Mouse (Mus musculus) retina, adult 2 months (tissue): ENCODE data around the gene Ttll11.

Experiments
- DNase-seq: peaks from one replicate; pipeline ENCODE4 v3.0.0-alpha.2; 2012; ENCODE audit warnings: low read depth, low spot score

The Ttll11 gene

DNA sequence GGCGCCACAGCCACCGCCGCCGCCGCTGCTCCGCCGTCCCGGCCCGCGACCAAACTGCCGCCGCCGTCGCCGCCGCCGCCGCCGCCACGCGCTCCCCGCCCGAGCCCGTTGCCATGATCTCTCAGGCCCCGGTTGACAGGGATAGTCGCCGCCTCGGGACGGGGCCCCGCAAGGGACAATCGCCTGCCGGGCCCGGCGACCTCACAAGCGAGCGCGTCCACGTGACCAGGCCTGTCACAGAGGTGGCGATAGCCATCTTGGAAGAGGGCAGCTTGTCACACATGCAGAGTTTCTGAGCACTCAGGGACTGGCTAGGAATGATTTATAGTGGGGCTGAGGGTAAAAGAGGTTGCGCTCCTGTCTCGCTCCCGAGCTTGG lies at the start of gene Ttll11:
TSS of gene Ttll11 (minus strand) at position 270 of the 378 bp plus-strand sequence.
- peak; percentile 83 for DNase-seq

DNA sequence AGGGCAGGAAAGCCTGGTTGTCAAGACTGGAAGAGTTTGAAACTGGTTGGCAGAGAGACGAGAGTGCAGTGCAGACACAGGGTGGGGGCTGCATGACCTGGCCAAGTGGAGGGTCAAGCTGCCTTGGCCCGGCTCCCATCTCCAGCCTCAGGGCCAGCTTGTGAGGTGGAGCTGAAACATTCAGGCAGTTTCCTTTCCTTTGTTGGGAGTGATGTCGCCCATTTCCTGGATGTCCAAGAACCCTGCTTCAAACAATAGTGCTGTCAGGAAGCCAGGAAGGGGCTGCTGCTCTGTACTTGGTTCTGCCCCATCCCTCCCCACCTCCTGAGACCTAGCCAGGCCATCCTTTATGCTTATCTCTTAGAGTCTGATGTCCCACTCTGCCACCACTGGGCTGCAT lies 43.6 kb upstream of the Ttll11 start:
- no peak for DNase-seq

DNA sequence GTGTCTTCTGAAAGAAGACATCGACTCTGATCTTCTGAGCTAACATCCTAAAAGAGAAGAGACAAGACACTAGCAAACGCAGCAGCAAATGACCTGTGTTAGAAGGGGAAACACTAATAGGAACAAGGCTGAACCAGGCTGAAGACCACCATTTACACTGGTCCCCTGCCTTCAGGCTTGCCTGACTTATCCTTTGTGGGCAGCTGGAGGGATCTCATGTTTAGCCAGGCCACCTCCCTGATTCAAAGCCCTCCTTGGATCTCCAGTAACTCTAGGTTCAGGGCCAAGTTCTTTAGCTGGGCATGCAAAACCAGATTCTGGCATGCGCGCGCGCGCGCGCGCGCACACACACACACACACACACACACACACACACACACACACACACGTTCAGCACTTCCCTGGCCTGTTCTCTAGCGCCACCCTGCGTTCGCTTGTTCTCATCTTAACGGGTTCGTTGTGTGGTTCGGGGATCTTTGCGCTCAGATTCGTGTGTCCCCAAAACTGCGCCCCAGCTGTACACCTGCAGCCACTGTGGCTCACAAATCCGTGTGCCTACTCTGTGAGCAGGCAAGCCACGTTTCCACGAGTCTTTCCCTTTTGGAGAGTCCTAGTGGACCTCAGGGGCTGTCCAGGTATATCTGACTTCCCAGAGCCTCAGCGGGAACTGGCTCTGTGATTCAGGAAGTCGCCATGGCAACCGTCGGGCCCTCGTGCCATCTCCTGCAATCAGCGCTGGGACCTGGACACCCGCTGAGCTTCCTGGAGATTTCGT lies 41.9 kb upstream of the Ttll11 start:
- DNase-seq = peak; percentile 40

DNA sequence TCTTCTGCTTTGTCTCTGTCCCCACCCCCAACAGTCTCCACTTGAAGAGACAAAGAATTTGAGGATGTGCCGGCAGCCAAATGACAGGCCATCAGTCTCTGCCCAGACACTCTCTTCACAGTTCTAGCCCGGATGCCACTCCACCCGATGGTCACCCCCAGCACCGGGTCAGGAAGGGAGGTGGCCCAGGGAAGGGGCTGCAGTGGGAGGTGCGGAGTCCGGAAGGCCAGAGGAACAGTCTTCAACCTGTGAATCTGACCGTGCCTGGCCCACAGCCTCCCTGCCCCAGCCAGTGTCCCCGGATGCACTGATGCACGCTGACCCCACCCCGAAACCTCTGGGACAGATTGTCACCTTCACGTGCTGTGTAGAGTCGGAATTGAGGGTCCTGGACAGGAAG lies 33.3 kb upstream of the Ttll11 start:
- no peak for DNase-seq

DNA sequence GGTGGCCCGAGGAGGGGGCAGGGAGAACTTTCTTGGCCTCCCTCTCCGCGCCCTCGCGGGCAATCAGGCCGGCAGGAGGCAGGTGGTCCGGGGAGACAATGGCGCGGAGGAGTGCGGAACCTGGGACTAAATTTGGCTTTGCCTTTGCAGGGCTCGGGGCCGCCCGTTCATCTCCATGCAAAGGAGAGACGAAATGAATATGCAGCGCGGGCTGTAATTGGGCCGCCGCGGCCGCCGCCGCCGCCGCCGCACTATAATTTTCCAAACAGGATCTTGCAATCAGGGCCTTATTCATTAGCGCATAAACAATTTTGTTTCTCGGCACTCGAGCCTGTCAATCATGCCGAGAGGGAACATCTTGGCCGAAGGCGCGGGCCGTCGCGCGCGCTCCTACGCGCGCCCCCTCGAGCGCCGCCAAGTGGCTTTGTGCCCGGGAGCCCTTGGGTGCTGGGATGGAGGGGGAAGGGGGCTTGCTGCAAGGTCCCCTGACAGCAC lies 31.7 kb upstream of the Ttll11 start:
- no peak for DNase-seq

DNA sequence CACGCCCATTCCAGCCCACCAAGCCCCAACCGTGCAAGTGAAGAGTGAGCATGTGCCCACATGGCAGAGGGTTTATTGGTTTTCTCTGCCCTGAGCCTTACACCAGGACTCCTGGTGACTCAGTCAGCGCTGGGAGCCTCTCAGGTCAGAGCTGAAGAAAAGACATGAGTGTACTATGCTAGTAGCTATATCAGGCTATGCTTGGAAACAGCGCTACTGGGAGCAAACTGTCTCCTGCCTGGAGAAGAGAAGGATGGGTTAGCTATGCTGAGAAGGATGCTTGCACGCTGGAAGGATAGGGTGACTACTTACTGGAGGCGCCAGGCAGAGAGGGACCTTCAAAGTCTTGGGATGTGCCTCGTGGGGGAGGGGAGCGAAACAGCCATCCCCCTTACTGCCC lies 30.9 kb upstream of the Ttll11 start:
- no peak for DNase-seq

DNA sequence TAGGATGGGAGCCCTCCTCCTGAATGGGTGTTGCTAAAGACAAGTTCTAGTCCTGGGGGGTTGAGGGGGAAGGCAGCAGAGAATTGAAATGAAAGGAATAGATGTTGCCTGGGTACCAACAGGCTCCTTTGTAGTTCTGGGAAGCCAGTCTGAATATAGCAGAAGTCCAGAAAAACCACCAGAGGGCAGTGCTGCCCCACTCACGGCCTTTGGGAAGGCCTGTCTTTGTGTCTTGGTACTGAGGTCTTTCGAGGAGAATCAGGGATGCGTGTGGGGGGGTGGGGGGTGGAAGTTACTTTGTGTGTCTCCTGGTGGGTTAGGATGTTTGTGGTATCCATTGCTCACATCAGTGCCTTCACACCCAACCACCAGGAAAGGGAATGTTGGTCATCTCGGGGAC lies 29.7 kb upstream of the Ttll11 start:
- peak; percentile 50 for DNase-seq

DNA sequence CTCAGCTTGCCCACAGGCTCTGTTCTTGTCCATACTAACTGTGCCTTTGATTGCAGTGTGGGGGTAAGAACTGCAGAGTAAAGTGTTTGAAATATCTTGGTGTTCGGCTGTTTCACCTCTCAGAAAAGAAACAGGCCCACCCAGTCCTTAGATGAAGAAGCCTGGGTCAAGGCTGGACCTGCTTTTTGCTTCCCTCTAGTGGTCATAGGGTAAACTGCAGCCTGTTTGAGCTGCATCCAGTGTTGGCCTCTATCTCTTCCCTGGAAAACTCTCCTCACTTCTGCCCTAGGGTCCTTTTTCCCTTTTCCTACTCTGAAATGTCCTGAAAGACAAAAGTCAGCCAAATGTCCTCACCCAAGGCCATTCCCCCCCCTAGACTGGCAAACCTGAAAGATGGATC lies 28.4 kb upstream of the Ttll11 start:
- peak; percentile 34 for DNase-seq

DNA sequence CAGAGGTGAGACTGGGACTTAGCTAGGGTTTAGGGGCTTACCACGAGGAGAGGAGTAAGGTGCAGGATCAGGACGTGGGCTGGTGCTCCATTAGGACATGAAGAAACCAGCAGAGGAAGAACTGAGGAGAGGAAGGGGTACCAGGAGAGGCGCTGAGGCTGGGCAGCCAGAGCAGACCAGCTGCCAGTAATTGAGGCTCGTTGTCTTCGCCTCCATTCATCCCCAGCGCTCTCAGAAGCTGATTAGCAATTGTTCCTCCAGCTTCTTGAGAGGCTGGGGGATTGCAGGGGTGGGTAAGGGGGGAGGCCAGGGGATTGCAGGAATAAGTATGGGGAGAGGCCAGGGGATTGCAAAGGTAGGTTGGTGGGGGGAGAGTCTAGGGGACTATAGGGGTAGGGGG lies 22.5 kb upstream of the Ttll11 start:
- no peak for DNase-seq

DNA sequence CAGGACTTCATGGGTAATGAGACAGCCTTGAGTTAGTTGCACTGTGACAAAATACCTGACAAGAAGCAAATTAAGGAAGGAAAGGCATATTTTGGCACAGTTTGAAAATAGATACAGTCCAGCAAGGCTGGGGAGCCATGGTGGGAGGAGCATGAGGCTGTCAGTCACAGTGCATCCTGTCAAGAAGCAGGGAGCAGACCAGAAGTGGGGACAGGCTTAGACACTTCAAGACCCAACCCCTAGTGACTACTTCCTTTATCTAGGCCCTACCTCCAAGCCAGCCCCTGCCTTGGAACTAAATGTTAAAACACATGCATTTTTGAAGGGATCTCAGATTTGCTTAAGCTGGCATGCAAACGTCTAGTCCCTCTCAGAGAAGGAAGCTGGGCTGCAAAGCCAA lies 20.7 kb upstream of the Ttll11 start:
- DNase-seq = no peak

DNA sequence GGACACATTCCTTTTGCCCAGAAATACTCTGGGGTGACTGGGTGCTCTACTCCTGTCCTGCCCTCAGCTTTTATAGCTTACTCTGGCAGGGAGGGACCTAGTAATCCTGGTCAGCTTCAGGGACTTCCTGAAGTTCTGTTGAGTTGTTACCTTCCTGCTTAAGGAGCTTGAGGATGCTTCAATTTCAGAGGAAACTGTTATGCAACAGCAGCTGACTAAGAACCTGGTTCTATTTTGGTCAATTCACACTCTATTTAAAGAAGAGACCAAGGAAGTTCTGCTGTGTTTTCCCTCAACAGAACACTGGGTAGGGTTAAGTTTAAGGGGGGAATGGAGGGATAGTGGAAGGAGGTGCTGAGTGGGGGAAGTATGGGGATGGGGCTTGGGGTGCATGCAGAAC lies 19.5 kb upstream of the Ttll11 start:
- DNase-seq = no peak

DNA sequence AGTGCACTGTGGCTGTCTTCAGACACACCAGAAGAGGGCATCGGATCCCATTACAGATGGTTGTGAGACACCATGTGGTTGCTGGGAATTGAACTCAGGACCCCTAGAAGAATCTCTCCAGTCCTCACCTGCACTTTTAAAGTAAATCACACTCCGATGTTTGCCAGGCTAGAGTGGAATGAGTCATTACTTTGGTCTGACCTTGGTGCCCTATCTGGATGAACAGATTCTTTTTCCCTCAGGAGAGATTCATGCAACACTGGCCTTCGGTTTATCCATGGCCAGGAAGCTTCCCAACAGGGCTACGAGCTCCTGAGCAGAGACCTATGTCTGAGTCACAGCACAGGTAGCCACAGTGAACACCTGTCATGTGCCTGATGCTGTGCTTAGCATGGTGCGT lies 18.7 kb upstream of the Ttll11 start:
- no peak for DNase-seq

DNA sequence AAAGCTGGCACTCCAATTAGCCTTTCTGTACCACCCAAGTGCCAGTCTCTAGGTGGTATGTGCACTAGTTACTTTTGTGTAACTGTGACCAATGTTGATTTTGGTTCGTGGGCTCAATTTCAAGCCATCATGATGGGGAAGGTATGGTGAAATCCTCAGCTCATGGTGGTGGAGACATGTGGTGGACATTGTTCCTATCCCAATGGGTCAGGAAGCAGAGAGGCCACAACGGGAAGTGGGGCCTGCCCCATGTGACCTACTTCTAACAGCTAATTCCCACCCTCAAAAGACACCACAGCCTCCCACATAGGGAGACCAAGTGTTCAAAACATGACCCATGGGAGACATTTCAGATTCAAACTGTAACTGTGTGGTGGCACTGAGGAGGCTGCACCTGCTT lies 17.0 kb upstream of the Ttll11 start:
- no peak for DNase-seq

DNA sequence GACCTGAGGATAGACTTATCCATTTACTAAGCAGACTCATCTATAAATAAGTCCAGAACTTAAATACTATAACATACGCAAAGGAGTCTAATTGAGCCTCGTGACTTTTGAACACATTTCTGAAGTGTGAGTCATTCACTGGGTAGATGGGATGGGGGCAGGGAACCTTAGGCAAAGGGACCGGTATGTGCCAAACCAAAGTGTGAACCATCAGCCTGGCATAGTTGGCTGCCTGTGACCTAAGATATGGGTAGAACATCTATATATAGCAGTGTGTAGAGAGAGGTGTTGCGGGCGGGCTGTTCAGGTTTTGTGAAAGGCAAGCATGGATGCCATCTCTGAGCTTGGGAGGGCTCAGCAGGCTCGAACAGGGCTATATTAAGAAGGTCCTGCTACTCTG lies 14.6 kb upstream of the Ttll11 start:
- DNase-seq = no peak

DNA sequence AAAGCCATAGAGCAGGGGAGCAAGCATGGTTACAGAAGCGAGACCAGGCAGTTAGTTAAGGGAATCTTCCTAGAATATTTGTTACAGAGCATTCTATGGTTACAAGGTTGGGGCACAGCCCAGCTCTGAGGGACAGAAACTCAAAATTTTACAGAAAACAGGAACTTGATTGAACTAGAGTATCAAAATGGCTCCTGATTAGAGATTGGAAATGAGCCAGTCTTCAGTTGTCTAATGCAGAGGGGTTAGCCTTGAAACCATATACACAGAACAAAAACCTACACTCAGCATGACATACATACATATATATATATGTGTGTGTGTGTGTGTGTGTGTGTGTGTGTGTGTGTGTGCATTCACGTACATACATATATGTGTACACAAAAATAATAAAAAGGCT lies 13.8 kb upstream of the Ttll11 start:
- no peak for DNase-seq

DNA sequence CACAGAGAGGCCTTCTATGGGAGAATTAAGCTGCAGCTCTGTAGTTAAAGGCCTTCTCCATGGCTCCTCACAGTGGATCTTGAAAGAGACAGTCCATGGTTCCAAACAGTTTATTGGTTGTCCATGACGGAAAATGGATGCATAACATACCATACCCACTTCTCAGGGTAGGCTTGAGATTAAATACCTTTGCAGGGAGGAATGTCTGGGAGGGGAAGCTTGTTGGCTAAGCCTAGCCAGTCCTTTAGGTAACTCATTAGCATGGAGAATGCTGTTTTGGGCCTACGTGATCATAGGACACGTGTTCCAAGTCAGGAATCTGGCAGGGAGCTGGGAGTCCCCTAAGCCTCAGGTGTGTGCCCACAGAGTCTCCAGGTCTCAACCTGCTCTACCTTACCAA lies 12.5 kb upstream of the Ttll11 start:
- no peak for DNase-seq

DNA sequence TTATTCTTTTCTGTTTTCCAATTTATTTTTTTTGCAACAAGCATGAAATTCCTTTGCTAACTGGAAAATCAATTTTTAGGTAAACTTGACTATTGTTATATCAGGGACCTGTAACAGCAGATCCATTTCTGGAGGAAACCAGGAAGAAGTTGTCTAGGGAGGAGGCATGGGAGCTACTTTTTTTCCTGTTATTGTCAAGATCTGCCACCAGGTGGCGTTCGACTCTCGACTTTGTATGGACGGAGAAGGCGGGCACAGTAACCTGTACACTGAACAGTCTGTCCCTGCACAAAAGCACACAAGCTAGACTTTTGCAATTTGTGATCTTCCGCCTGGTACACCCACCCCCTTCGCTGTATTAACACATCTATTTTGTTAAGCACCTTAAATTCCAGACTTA lies 4.2 kb upstream of the Ttll11 start:
- DNase-seq = peak; percentile 36

DNA sequence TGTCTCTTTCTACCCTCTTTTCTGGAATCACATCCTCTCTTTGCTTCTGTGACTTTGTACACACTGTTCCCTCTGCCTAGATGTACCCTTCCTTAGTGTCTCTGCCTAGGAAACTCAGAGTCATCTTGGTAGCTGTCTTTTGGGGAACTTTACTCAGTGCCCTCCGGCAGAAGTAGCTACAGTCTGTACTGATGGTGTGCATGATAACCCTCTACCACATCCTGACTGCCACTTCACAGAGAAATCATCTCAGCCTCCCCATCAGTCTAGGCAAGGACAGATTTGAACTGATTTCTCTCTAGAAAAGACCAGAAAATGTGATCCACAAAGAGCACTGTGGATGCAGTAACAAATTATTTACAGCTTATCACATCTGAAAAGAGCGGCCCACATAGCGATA lies 2.2 kb upstream of the Ttll11 start:
- DNase-seq = no peak

DNA sequence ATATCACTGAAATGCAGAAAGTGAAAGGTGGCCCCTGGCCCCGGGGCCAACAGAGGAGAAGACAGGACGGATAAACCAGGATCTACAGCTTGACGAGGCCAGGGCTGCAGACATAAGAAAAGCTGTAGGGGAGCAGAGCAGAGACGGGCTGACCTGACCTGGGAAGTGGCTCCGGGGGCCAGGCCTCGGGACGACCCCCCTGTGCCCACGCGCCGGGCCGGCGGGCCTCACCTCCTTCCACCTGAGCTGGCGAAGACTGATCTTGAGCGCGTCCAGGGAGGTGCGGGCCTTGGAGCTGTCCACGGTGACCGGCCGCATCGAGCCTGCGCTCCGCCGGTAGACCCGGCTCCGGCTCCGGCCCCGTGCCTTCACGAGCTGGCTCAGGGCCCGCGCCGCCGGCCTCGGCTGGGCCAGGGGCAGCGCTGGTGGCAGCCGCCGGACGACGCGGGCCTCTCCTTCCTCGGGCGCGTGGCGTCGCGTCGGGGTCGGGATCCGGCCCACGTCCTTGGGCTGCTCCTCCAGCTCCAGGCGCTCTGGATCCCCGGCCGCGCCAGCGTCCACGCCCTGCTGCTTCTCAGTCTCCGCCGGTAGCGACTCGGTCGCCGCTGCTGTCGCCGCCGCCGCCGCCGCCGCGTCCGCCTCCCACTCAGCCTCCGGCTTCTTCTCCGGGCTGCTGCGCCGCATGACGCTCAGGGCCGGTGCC lies 621 bp downstream of the Ttll11 start:
- DNase-seq = no peak

DNA sequence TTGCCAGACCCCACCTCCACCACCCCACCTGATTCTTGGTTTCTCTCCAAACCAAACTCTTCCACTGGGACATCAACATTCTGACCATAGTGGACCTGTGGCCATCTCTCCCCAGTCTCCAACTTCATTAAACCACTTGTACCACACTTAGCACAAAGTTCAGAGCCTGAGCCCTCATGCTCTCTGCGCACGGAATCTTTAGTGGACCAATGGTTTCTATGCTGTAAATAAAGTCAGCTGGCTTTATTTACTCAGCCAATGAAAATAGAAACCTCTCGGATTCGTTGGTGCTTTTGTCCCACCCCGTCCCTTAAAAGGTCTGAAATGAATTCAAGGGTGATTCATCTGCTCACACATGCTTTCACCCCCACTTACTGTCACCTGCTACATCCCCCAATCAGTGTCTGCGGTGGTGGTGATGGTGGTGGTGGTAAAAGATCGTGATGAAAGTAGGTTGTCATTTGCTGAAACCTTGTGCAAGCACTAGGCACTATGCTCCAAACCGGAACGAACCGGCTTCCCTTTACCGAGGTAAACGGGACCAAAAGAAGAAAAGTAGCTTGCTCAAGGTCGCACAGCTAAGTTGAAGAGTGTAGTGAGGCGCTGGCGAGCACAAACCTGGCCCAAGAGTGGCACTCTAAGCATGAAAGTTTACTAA lies 1.3 kb downstream of the Ttll11 start:
- DNase-seq = no peak

DNA sequence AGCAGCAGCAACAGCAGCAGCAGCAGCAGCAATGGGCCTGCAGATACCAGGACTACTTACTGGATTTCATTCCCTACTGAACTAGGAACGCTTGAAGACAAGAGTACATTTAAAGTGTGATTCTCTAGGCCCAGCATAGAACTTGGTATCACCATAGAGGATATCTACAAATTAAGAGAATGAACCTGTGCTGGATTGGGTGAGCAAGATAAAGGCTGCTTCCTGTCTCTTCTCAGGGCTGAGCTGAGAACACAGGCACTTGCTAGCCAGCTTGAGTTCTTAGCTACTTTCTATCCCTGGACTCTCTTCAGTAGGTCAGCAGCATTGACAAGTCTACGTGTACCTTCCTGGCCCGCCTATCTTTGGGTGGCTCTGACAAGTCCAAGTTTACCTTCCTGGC lies 2.0 kb downstream of the Ttll11 start:
- DNase-seq = no peak

DNA sequence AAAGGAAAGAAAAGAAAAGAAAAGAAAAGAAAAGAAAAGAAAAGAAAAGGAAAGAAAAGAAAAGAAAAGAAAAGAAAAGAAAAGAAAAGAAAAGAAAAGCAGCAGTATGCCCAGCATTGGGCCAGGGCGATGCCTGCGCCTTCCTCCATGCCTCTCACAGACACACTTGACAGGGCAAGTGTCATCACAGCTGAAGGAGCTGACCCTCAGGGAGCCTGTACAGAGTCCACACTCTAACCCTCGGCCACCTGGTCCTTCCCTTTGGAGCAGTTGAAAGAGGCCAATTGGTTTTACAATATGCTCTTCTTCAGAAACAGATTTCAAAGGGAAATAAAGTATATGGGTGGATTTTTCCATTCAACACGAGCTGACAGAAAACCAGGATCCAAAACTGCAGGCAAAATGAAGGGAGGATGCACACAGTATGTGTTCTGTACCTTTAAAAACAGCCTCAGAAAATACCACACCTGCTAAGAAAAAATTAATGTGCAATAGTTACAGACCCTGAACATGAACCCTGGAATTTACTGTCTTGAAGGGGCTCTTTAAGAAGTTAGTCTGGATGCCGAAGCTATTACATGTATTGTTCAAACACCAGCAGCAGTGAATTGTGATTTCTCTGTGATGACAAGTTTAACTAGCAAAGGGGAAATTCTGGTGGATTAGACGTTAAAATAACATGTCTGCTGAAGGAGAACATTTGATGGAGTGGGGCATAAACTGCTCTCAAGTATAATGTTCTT lies 7.3 kb downstream of the Ttll11 start:
- no peak for DNase-seq
